Mouse (Mus musculus) lung, adult 10 weeks (tissue): ENCODE measurements around the gene Kcnj12. TPM values are rescaled to one million over a fixed set of nuclear protein-coding genes. Genes with fewer than 3 reads are reported as not detected.

Experiments used
- polyA plus RNA-seq: library from polyadenylated mRNA; stranded (reverse); fragments of 350-450 nt; fragmentation: Illumina TruSeq; extraction: RNeasy Lipid Tissue Mini Kit (QIAGEN cat#74804); gene quantifications from one replicate; pipeline ENCODE4 v1.2.3, GENCODE M21; 2014; ENCODE audit warnings: low read depth, low replicate concordance; ENCODE audit not compliant: insufficient read depth

The Kcnj12 gene
- polyA plus RNA-seq = 1.0 TPM

DNA sequence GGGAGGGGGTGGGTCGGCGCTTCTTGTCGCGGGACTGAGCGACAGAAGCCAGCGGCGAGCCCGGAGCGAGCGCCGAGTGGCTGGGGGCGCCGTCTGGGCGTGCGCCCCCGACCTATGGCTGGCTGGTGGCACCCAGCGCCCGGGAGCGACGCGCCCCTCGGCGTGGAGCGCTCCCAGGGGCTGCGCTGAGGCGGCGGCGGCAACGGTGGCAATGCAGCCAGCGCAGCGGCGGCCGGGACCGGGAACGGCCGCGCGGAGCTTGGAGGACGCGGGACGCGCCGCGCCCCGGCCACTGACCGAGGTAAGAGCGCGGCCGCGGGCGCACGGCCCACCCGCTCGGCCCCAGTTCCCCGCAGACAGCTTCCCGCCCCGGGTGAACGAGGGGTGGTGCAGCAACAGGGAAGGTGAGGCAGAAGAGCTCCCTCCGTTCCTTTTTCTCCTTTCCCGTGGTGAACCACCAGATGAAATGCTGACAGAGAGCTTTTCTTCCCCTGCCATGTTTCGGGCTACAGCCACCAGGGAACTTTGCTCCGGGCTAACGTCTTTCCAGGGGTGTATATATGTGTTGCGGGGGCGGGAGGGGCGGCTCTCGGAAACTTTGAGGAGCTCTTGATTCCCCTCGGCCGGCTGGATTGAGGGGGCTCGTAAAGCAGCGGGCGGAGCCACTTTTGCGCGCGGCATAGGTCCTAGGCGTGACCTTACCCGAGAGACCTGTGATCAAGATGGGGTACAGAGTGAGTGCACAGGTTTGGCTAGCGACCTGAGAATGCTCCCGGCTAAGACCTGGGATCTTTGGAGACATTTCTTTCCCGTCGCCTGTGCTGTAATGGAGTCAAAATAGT, at the start of gene Kcnj12:
Gene Kcnj12 (plus strand): TSS at position 15 of the 842 bp plus-strand sequence.

Other genes with a start within 250 kb of the Kcnj12 start
- 3.6 TPM for gene Top3a, start 245.2 kb upstream of the Kcnj12 start, polyA plus RNA-seq
- 5.0 TPM for gene Smcr8, start 245.0 kb upstream of the Kcnj12 start, polyA plus RNA-seq
- gene Shmt1, start 210.8 kb upstream of the Kcnj12 start, polyA plus RNA-seq = 5.8 TPM
- gene Dhrs7b, start 191.9 kb upstream of the Kcnj12 start, polyA plus RNA-seq = 23.8 TPM
- 30.1 TPM for gene Tmem11, start 143.3 kb upstream of the Kcnj12 start, polyA plus RNA-seq
- 7.1 TPM for gene Natd1, start 107.8 kb upstream of the Kcnj12 start, polyA plus RNA-seq
- 50.3 TPM for gene Map2k3, start 90.5 kb upstream of the Kcnj12 start, polyA plus RNA-seq
- gene Tnfrsf13b, start 104.2 kb downstream of the Kcnj12 start, polyA plus RNA-seq = 6.8 TPM
- gene Usp22, start 152.5 kb downstream of the Kcnj12 start, polyA plus RNA-seq = 13.8 TPM
- 31.6 TPM for gene Aldh3a1, start 185.0 kb downstream of the Kcnj12 start, polyA plus RNA-seq
- 51.0 TPM for gene Aldh3a2, start 244.9 kb downstream of the Kcnj12 start, polyA plus RNA-seq